Mouse (Mus musculus) erythroblast, embryonic 14.5 days (primary cell): ENCODE measurements around the gene Ppfia4.

Source experiments
- GATA1 ChIP-seq: IDR thresholded peaks from 2 replicates; pipeline ENCODE4 v1.6.1; 2012; ENCODE audit warnings: low read length, inconsistent platforms, mixed read lengths
- TAL1 ChIP-seq: IDR thresholded peaks from 3 replicates; pipeline ENCODE4 v1.6.1; 2012; ENCODE audit warnings: low read length, inconsistent platforms, mixed read lengths

GRCm38 (mm10) chr1:134272754-134273250 lies 59.9 kb downstream of the Ppfia4 start:
- TF ChIP-seq GATA1 (no peak), TAL1 (no peak)
